Mouse (Mus musculus) mouse embryonic stem cell (cell line): Measurements from ENCODE around the gene Hlcs.
"Not testable (repeated sequence)": the region's sequence is repeated elsewhere in the genome, so short reads cannot be mapped to it uniquely, and the experiment has no call there.

ENCODE experiments used
- in situ Hi-C, 2 experiments: fragments of 300-500 bp; cut with MboI; formaldehyde crosslinking; loops; 1 replicate in 1 of 2; 3 replicates in 1 of 2; pipeline ENCODE4 v1.14.3; 2019 to 2020; ENCODE audit warnings: low sequenced_read_pairs in 2 of 2, low pct_unique_long_range_greater_than_20kb in 1 of 2, mixed read lengths in 1 of 2; ENCODE audit not compliant: unreplicated experiment in 1 of 2

Gene Hlcs

DNA sequence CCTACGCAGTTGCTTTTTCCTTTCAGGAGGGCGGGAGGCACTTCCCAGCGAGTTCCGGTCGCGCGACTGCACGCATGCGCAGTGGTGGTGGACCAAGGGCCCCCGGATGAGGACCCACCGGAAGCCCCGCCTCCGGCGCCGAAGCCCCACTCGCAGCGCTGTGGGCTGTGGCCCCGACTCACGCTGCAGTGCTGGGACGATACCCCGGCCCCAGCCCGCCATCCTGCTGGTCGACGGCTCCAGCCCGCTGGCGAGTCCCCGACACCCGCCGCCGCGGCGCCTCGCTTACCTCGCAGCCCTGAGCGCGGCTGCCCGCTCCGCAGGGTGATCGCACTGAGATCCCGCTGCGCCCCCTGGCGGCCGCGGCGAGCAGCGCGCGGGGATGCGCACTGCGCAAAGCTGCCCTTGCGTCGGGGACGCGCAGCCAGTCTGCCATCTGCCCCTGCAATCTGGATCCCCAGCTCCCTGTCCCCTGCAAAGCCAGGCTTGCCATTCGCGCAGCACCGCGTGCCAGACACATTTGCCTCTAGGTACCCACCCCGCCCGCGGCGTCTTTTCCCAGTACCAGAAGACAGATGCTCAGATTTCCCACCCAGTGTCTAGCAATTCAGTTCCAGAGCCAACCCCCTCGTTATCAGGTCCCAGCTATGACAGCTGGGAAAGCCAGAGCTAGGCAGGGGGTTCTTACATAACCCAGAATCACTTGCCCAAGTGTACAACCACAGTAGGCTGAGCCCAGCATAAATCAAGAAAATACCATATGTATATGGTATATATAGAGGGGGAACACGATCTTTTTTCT, at the start of gene Hlcs:
Hlcs (minus strand) TSS at position 343 of the 802 bp plus-strand sequence.
- in situ Hi-C loops = no loop called here

DNA sequence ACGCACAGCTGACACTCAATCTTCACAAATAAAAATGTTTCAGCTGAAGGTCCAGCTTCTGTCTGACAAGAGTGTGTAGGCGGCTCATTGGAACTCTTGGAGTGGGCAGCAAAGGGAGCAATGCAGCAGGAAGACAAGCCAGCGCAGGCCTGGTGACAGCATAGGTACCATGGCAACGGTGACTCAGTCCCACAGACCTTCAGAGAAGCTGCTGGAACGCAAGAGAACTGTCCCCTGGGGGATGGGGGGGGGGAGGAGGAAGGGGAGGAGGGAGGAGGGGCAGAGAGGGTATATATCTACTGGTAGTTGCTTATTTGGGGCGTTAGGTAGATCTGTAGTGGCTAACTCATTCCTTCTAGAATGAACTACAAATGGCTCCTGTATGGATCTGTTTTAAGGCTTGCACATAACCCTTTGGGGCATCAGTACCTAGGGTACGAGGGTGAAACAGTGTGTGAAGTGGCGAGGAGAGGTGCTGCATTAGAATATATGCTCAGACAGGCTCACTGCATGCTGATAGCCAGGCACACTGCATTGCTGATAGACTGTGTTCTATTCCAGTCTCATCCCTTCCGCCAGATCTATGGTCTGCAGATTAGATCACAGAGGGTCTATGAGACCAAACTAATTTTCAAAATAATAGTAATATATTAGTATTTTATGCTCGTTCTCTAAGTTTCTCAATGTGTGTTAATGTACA, 49.0 kb upstream of the Hlcs start:
- in situ Hi-C loops = no loop called here

DNA sequence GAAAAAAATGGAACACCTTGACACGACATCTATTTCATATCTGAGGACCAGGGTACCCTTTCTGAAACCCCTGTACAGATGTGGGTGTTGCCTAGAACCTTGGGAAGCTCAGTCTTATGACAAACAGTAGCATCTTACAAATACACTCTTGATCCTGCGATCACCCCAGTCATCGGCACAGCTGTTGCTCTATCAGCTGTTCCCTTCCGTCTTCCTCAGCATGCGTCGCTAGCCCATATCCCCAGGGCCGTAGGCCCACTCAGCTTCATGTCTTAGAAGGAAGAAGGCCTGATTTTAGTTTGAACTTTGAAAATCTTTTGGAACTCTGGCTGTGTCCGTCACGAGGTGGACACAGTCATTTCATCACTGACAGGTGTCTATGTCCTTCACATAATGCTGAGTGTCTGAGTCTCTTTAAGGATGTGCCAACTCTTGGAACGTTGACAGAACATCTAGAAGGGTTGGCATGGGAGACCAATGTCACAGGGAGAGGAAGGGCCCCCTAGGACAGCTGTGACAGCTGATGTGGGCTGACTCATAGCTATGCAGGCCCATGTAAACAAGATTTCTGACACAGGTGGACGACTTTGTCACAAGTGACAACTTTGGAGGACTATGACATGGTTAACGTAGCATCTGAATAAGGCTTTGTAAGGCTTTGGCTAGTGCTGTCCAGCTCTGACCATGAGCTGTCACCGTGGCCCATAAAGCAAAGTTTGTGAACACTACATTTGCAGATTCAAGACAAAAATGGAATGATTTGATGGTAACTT, 47.4 kb upstream of the Hlcs start:
- in situ Hi-C loops = no loop called here

GRCm38 (mm10) chr16:94358091-94358490, 44.7 kb upstream of the Hlcs start:
- in situ Hi-C loops = no loop called here

DNA sequence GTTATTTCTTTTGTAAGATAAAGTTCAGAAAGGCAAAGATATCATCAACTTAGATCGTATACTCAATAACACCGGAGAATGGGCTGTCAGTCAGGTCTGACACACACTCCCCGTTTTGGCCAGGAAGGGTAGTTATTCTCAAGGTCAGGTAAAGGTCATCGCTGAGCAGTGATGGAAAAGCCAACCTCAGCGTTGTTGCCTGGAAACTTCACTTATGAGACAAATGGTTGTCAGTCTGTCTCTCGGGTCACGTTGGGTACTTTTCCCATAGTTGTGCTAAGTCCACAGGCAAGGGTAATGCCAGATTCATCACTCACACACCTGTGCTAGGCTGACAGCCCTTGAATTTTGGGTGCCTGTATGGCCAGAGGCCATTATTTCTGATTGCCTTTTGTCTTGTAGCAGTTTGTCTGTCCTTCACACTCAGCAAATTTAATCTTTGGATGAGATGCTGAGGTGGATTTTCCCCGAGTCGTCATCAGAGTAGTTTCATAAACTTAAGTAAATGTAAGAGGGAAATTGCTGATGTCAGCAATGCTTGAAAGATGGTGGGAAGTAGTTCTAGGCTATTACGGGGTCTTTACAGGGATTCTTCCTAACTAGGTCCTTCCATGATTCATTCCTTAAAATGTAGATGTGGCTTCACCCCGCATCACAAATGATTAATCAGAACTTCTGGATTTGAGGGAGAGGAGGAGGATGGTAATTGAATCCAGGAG, 43.6 kb upstream of the Hlcs start:
- in situ Hi-C loops = no loop called here

GRCm38 (mm10) chr16:94356046-94356445, 42.7 kb upstream of the Hlcs start:
- in situ Hi-C loops = no loop called here

DNA sequence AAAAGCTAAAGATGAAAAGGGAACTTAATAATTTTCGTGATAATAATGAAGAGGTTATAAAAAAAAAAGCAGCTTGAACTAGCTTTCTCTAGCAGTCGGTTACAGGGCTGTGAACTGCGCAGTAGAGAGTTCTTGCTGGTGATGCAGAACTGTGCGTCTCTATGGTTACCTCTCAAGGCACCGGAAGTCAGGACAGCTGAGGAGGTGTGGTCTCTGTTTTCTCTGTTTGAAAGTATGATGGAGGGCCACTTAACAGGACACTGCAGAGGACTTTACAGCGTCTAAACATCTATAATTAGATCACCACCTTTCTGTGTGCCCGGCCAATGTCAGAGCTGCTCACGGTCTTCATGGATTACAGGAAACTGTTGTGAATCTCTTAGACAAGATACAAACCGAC, 41.1 kb upstream of the Hlcs start:
- in situ Hi-C loops = no loop called here

GRCm38 (mm10) chr16:94350287-94350677, 36.9 kb upstream of the Hlcs start:
- in situ Hi-C loops = no loop called here

GRCm38 (mm10) chr16:94349588-94350286, 36.4 kb upstream of the Hlcs start:
- in situ Hi-C loops = no loop called here

GRCm38 (mm10) chr16:94348779-94349178, 35.4 kb upstream of the Hlcs start:
- in situ Hi-C loops = no loop called here

- in situ Hi-C loops = no loop called here
Observed at GRCm38 (mm10) chr16:94347080-94347731, 33.8 kb upstream of the Hlcs start.

DNA sequence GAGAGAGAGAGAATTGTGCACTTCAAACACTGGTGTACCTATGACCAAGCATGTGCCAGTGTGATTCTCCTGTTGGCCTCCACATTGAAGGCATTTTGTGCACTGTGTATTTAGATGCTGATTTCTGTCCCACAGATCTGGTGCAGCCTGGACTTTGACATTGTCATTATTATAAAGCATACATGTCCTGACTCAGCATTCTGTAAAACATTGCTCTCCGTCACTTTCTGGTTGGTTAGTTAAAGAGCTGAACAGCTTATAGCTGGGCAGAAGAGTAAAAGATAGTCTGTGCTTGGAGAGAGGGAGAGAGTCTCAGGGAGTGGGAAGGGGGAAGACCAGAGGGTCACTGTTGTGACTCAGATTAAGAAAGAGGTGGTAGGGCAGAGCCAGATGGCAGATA, 32.4 kb upstream of the Hlcs start:
- in situ Hi-C loops = no loop called here

- in situ Hi-C loops = not testable (repeated sequence)
Observed at GRCm38 (mm10) chr16:94339164-94340160, 26.1 kb upstream of the Hlcs start.

GRCm38 (mm10) chr16:94335656-94336055, 22.3 kb upstream of the Hlcs start:
- in situ Hi-C loops = no loop called here

- in situ Hi-C loops = no loop called here
Observed at GRCm38 (mm10) chr16:94331886-94332252, 18.5 kb upstream of the Hlcs start.

DNA sequence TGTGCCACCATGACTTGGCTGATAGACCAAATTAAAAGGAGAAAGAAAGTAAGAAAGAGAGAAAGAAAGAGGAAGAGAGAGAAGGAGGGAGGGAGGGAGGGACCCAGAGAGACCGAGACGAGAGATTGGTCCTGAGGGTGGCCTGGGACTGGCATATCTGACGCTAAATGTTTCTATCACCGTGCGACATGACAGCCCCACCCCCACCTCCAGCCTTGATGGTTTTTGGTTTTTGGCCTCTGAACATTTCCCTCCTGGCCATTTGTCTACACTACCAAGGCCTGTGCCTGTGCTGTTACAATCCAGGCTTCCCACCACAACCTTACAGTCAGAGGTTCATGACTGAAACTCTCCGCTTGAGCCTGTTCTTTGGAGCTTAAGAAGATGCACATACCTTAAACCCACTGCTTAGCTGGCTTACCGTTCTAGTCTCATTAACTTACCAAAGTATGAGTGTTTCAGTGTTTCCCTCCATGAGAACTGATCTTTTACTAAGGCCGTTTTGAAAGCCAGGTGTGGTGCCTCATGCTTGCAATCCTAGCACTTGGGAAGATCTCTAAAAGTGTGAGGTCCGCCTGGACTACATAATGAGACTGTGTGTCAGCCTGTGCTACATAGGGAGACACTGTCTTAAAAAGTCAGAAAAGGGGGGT, 18.0 kb upstream of the Hlcs start:
- in situ Hi-C loops = no loop called here
